Mouse (Mus musculus): Measurements from ENCODE around the gene Mapkapk2. TPM values are rescaled to one million over a fixed set of nuclear protein-coding genes. Genes with fewer than 3 reads are reported as not detected.
"Not testable (repeated sequence)": the region's sequence is repeated elsewhere in the genome, so short reads cannot be mapped to it uniquely, and the experiment has no call there.

Mapkapk2 gene
- polyA plus RNA-seq (2014; fragmentation: Nextera tagmentation; extraction: Ambion mirVana), result 52.3 and 57.8 TPM in 2 replicates

GRCm38 (mm10) chr1:131097700-131098094 is at the start of gene Mapkapk2:
Gene Mapkapk2, minus strand, starts transcription at chr1:131097826.
- DNase-seq (ENCODE audit: low spot score), result peak; percentile 97
- Histone ChIP-seq H3K9ac (ENCODE audit: low read length) (peak within 1 kb of the TSS; percentile 90), H3K4me1 (replicated peaks; ENCODE audit: control insufficient read depth, insufficient read depth, low read length) (peaks cover 4% of the 10 kb centered on the region; the same call in 1 of the 2 replicates), H3K9me3 (ENCODE audit: control insufficient read depth, low read length) (no peaks in the 10 kb centered on the region), H3K36me3 (ENCODE audit: control insufficient read depth, insufficient read depth, low read length) (no peaks in the 10 kb centered on the region), H3K4me2 (ENCODE audit: low read depth, low read length, severe bottlenecking) (peak within 1 kb of the TSS; percentile 82), H3K27ac (ENCODE audit: low read depth, low read length) (peak within 1 kb of the TSS; percentile 55), H3K27me3 (ENCODE audit: control insufficient read depth, insufficient read depth, low read length) (no peaks in the 10 kb centered on the region), H3K4me3 (ENCODE audit: low read depth, low read length) (peak within 1 kb of the TSS; percentile 91)
- under 1% methylated on average over 25 of the region's 32 CpGs for WGBS
- peak; percentile 96 for ATAC-seq (replicated peaks; ENCODE audit: low FRiP score)

DNA sequence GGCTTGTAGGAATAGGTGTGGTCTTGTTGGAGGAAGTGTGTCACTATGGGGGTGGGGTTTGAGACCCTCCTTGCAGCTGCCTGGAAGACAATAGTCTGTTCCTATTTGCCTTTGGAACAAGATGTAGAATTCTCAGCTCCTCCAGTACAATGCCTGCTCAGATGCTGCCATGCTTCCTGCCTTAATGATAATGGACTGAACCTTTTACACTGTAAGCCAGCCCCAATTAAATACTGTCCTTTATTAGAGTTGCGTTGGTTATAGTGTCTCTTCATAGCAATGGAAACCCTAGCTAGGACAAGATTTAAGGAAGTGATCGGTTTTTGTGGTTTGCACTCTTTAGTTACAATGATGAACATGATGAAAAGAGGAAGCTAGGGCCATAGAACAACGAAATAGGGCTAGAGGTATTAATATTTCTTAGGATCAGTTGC is 48.6 kb upstream of the Mapkapk2 start:
- Histone ChIP-seq H3K27me3 (ENCODE audit: control insufficient read depth, insufficient read depth, low read length) (no peaks in the 10 kb centered on the region), H3K9me3 (ENCODE audit: control insufficient read depth, low read length) (no peaks in the 10 kb centered on the region), H3K9ac (ENCODE audit: low read length) (no peak overlapping the region), H3K4me2 (ENCODE audit: low read depth, low read length, severe bottlenecking) (no peak overlapping the region), H3K4me1 (replicated peaks; ENCODE audit: control insufficient read depth, insufficient read depth, low read length) (no peaks in the 10 kb centered on the region), H3K36me3 (ENCODE audit: control insufficient read depth, insufficient read depth, low read length) (no peaks in the 10 kb centered on the region), H3K27ac (ENCODE audit: low read depth, low read length) (no peak overlapping the region), H3K4me3 (ENCODE audit: low read depth, low read length) (no peak overlapping the region)
- ATAC-seq (replicated peaks; ENCODE audit: low FRiP score) (no peak), DNase-seq (ENCODE audit: low spot score) (no peak)
- 86% methylated on average over 3 of the region's 3 CpGs for WGBS

DNA sequence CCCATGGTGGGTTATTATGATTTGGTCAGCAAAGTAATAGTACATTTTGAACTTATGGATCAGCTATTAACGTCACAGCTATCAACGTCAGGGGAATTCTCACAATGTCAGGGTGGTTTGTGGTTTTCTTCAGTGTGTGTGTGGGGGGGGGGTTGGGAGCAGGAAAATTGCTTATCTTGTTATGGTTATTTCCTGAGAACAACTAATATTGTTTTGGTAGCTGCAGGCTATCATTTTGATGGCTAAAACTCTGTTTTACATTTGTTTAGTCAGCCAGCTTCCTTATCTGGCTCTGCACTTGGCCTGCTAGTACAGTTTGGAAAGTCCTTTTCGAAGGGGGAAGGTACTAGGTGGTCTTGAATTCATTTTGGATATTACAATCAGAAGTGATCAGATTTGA is 47.6 kb upstream of the Mapkapk2 start:
- H3K4me2 ChIP-seq (ENCODE audit: low read depth, low read length, severe bottlenecking); H3K4me3 ChIP-seq (ENCODE audit: low read depth, low read length); H3K27me3 ChIP-seq (ENCODE audit: control insufficient read depth, insufficient read depth, low read length); H3K27ac ChIP-seq (ENCODE audit: low read depth, low read length); ATAC-seq (replicated peaks; ENCODE audit: low FRiP score); H3K4me1 ChIP-seq (replicated peaks; ENCODE audit: control insufficient read depth, insufficient read depth, low read length); H3K9ac ChIP-seq (ENCODE audit: low read length); H3K36me3 ChIP-seq (ENCODE audit: control insufficient read depth, insufficient read depth, low read length); DNase-seq (ENCODE audit: low spot score); H3K9me3 ChIP-seq (ENCODE audit: control insufficient read depth, low read length): not testable (repeated sequence)
- WGBS, result 85% methylated on average over 3 of the region's 3 CpGs

- no peak for ATAC-seq (replicated peaks; ENCODE audit: low FRiP score)
- no peak overlapping the region for H3K4me3 ChIP-seq (ENCODE audit: low read depth, low read length)
- H3K27me3 ChIP-seq (ENCODE audit: control insufficient read depth, insufficient read depth, low read length), result no peaks in the 10 kb centered on the region
- peak; percentile 4 for DNase-seq (ENCODE audit: low spot score)
- no peak overlapping the region for H3K27ac ChIP-seq (ENCODE audit: low read depth, low read length)
- no peaks in the 10 kb centered on the region for H3K36me3 ChIP-seq (ENCODE audit: control insufficient read depth, insufficient read depth, low read length)
- 0 out of 2 replicates have a peak, but pooled peaks cover 2% of the 10 kb centered on the region for H3K4me1 ChIP-seq (replicated peaks; ENCODE audit: control insufficient read depth, insufficient read depth, low read length)
- WGBS, result 81% methylated on average over 1 of the region's 1 CpGs
- H3K9ac ChIP-seq (ENCODE audit: low read length), result no peak overlapping the region
- no peaks in the 10 kb centered on the region for H3K9me3 ChIP-seq (ENCODE audit: control insufficient read depth, low read length)
- no peak overlapping the region for H3K4me2 ChIP-seq (ENCODE audit: low read depth, low read length, severe bottlenecking)
These were observed 44.8 kb upstream of the Mapkapk2 start for GRCm38 (mm10) chr1:131142472-131142871.

DNA sequence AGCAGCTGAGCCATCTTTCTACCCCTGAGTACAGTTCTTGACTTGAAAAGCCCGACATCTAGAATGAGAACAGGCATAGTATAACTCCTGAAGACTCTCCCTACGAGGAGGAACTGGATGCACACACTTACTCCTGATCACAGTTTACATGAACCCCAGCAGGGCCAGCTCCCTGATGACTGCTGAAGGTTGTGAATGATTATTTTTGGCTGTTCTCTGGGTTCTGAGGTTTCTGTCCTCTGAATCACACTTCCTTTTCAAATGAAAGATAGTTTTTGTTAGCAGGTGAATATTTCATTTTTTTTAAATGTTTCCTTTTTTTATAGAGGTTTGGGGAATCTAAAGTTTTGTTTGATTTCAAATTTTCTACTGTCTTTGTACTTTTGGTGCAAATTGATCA is 43.8 kb upstream of the Mapkapk2 start:
- Histone ChIP-seq H3K4me1 (replicated peaks; ENCODE audit: control insufficient read depth, insufficient read depth, low read length) (0 out of 2 replicates have a peak, but pooled peaks cover 2% of the 10 kb centered on the region), H3K27ac (ENCODE audit: low read depth, low read length) (no peak overlapping the region), H3K4me3 (ENCODE audit: low read depth, low read length) (no peak overlapping the region), H3K9ac (ENCODE audit: low read length) (no peak overlapping the region), H3K27me3 (ENCODE audit: control insufficient read depth, insufficient read depth, low read length) (no peaks in the 10 kb centered on the region), H3K9me3 (ENCODE audit: control insufficient read depth, low read length) (no peaks in the 10 kb centered on the region), H3K36me3 (ENCODE audit: control insufficient read depth, insufficient read depth, low read length) (no peaks in the 10 kb centered on the region), H3K4me2 (ENCODE audit: low read depth, low read length, severe bottlenecking) (no peak overlapping the region)
- ATAC-seq (replicated peaks; ENCODE audit: low FRiP score), result no peak
- WGBS, result 69% methylated on average over 2 of the region's 2 CpGs
- no peak for DNase-seq (ENCODE audit: low spot score)

DNA sequence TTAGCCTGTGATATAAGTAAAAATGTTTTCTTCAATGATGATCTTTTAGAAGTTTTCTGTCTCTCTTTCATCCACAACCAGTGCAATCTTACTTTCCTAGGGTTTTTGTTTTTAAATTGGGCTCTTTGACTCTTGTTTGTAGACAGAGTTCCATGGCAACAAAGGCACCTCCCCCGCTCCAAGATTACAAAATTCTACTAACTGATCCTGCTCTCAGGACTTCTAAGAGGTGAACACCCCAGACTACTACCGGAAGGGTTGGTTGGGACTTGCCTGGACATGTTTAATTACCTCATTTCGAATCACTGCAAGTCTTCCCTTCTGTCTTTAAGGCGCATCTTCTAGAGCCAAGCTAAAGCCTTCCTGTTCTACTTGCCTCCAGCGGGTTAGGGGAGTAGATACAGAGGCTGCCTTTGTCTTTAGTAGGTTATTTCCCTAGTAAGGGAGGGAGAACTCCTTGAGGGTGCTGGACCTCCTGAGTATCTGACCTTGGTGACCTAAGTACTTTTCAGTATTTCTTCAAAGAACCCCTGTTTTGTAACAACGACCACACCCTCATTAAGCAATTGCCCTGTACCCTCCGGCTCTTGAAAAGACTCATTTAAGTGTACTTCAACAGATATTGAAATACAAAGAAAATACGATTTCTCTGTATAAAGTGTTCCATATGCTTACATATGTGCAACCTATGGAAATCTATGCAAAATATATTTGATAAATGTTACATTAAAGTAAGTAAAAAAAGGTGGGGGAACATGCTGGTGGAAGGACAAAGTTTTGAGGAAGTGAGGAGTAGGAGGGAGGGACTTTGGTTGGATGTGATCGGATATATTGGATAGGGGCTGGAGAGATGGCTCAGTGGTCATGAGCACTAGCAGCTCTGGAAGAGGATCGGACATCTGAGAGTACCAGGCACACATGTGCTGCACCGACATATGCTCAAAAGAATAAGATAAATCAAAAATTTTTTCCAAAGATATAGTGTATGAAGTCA is 41.8 kb upstream of the Mapkapk2 start:
- Histone ChIP-seq H3K9ac (ENCODE audit: low read length) (no peak overlapping the region; the same call in 1 of the 2 replicates), H3K4me3 (ENCODE audit: low read depth, low read length) (no peak overlapping the region), H3K9me3 (ENCODE audit: control insufficient read depth, low read length) (no peaks in the 10 kb centered on the region), H3K4me2 (ENCODE audit: low read depth, low read length, severe bottlenecking) (peak overlapping the region; percentile 74; the same call in 1 of the 2 replicates), H3K4me1 (replicated peaks; ENCODE audit: control insufficient read depth, insufficient read depth, low read length) (peaks cover 15% of the 10 kb centered on the region), H3K36me3 (ENCODE audit: control insufficient read depth, insufficient read depth, low read length) (no peaks in the 10 kb centered on the region), H3K27ac (ENCODE audit: low read depth, low read length) (no peak overlapping the region), H3K27me3 (ENCODE audit: control insufficient read depth, insufficient read depth, low read length) (no peaks in the 10 kb centered on the region)
- WGBS, result 62% methylated on average over 11 of the region's 11 CpGs
- ATAC-seq (replicated peaks; ENCODE audit: low FRiP score), result no peak
- peak; percentile 42 for DNase-seq (ENCODE audit: low spot score)

DNA sequence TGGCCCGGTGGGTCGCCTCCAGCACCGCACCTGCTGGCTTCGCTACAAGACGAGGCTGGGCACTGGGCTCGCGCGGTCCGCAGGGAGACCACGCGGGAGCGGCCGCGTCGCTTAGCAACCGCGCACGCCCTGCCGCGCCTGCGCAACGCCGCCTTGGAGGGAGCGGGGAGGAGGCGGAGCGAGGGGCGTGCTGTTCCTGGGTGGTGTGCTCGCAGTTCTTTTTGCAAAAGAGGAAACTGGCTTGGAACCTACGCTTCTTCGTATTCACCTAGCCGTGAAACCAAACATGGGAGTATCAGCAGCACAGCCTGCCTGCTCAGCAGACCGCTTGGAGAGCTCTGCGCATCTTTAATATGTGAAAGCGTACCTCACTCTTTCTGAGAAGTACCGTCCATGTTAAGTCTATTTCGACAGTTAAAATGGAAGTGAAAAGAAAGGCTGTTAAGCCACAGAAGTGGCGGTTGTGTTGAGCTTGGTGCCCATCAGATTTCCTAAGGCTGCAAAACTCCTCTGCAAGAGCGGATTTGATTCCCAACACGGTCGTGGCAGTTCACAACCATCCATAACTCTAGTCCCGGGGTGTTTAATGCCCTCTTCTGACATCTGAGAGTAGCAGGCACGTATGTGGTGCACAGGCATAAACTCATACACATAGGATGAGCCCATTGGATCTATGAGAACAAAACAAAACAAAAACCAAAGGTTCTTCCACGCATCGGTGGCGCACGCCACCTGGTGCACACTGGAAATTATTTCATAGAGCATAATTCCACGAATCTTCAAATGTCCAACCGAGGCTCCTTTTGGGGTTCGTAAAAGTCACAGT is 40.8 kb upstream of the Mapkapk2 start, which contains the start of gene Dyrk3:
Dyrk3 (minus strand) TSS at position 150 of the 826 bp plus-strand sequence.
- H3K9ac ChIP-seq (ENCODE audit: low read length), result peak within 1 kb of the TSS; percentile 85
- DNase-seq (ENCODE audit: low spot score) (peak; percentile 97), ATAC-seq (replicated peaks; ENCODE audit: low FRiP score) (peak; percentile 97)
- 7% methylated on average over 48 of the region's 49 CpGs for WGBS
- no peaks in the 10 kb centered on the region for H3K9me3 ChIP-seq (ENCODE audit: control insufficient read depth, low read length)
- H3K27ac ChIP-seq (ENCODE audit: low read depth, low read length), result peak within 1 kb of the TSS; percentile 80
- no peaks in the 10 kb centered on the region for H3K36me3 ChIP-seq (ENCODE audit: control insufficient read depth, insufficient read depth, low read length)
- peak within 1 kb of the TSS; percentile 74 for H3K4me2 ChIP-seq (ENCODE audit: low read depth, low read length, severe bottlenecking)
- peak within 1 kb of the TSS; percentile 77 for H3K4me3 ChIP-seq (ENCODE audit: low read depth, low read length)
- H3K27me3 ChIP-seq (ENCODE audit: control insufficient read depth, insufficient read depth, low read length), result no peaks in the 10 kb centered on the region
- H3K4me1 ChIP-seq (replicated peaks; ENCODE audit: control insufficient read depth, insufficient read depth, low read length), result peaks cover 17% of the 10 kb centered on the region

- 0% methylated on average over 35 of the region's 36 CpGs for WGBS
- H3K4me3 ChIP-seq (ENCODE audit: low read depth, low read length), result peak overlapping the region; percentile 77
- DNase-seq (ENCODE audit: low spot score) (no peak), ATAC-seq (replicated peaks; ENCODE audit: low FRiP score) (peak; percentile 90)
- H3K9ac ChIP-seq (ENCODE audit: low read length), result peak overlapping the region; percentile 85
- H3K4me2 ChIP-seq (ENCODE audit: low read depth, low read length, severe bottlenecking), result peak overlapping the region; percentile 74
- H3K27me3 ChIP-seq (ENCODE audit: control insufficient read depth, insufficient read depth, low read length), result no peaks in the 10 kb centered on the region
- no peaks in the 10 kb centered on the region for H3K36me3 ChIP-seq (ENCODE audit: control insufficient read depth, insufficient read depth, low read length)
- peaks cover 17% of the 10 kb centered on the region for H3K4me1 ChIP-seq (replicated peaks; ENCODE audit: control insufficient read depth, insufficient read depth, low read length)
- H3K9me3 ChIP-seq (ENCODE audit: control insufficient read depth, low read length), result no peaks in the 10 kb centered on the region
- peak overlapping the region; percentile 80 for H3K27ac ChIP-seq (ENCODE audit: low read depth, low read length)
These were observed 40.1 kb upstream of the Mapkapk2 start for GRCm38 (mm10) chr1:131137717-131138118.
